Mouse (Mus musculus) WW6 (cell line): ENCODE data around the gene Sdk1.
A peak's percentile ranks its signal among the peaks of the same experiment; 100 is the strongest.

Source experiments
- DNase-seq: peaks from one replicate; pipeline ENCODE4 v3.0.0-alpha.2; 2013; ENCODE audit warnings: low read depth, low spot score

The Sdk1 gene

DNA sequence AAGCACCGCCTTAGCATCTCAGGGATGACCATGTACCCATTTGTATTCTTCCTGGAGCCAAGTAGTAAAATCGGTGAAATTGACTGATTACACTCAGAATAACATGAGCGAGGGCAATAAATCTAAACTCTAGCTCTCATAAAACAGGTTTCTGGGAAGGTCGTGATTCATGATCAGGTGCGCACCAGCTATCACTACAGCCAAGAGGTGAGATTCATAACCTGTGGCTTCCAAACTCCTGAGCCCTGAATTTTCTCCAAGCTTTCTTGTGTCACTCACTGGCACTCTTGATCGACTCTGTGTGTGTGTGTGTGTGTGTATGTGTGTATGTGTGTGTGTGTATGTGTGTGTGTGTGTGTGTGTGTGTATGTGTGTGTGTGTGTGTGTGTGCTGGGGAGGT, 522.8 kb downstream of the Sdk1 start:
- no peak for DNase-seq

DNA sequence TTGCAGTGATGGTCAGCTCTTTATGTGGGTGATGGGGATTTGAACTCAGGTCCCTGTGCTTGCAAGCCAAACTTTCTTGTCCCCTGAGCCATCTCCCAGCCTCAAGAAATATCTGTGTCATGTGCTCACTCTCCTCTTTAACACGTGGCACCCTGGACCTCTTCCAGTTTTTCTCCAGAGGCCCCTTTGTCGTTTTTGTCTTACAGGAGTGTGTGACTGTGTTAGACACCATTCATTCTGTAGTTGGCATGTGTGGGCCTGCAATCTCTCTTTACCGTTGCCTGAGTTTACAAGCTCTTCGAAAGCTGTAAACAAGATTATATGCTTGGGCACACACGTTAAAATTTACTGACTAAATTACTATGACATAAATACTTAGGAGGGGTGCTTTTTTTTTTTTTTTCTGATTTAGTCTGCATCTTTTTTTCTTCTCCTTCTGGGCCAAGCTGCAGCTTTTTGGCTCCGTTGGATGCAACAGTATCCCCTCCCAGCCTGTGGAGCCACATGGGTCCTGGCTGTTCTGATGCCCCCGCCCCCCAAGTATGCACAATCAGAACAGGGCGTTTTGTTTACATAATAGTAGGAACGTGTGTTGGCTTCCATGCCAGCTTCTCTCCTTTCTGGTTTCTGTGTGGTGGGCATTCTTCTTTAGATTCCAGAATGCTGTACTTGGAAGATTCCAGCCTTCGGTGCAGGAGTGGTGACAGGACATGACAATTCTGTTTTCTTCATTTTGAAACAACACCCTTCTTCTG, 527.6 kb downstream of the Sdk1 start:
- DNase-seq: no peak

DNA sequence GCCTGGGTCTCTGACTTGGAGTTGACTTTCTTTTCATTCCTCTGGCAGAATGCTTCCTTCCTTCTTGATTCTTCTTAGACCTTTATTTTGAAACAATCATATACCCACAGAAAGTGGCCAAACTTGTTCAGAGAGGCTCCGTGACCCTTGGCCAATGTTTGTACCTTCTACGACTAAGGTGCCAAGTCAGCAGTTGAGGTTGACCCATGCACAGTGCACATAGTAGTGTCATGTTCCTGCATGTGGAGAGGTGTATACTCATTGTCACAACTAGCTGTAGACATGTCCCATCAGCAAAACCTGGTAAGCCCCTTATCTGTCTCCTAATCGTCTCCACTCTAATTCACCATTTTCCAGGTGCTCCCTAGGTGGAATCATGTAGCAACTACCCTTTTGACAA, 530.2 kb downstream of the Sdk1 start:
- DNase-seq: no peak

DNA sequence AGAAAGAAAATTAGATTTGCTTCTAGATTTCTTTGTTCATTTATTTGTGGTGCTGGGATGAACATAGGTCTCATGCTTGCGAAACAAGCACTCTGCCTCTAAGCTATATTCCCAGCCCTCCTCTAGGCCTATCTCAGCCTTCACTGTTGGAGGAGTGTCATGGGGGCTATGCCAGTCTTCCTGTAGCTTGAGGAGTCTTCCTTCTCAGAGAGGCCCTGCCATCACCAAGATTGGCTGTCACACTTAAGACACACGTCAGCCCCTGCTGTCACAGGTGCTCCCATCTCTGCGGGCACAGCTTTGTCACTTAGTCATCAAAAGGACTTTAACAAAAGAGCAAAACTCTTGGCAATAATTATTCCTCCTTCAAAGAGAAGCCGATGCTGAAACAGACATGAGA, 536.9 kb downstream of the Sdk1 start:
- no peak for DNase-seq

DNA sequence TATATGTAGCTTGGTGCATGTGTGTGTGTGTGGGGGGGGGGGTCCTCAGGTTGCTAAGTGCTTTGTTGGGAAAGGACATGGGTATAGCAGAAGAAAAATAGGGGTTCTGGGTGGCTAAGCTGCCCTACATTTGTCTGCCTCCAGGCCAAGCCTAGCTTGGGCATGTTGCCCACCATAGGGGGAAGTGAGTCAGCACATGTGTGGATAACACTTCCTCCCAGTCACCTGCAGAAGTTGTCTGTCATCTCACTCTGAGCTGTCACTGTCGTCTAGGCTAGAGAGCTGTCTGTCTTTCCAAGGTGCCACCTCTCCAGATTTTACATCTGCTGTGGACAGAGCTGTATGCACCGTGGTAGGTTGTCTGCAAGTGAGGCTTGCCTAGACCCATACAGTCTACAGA, 539.9 kb downstream of the Sdk1 start:
- DNase-seq: no peak

DNA sequence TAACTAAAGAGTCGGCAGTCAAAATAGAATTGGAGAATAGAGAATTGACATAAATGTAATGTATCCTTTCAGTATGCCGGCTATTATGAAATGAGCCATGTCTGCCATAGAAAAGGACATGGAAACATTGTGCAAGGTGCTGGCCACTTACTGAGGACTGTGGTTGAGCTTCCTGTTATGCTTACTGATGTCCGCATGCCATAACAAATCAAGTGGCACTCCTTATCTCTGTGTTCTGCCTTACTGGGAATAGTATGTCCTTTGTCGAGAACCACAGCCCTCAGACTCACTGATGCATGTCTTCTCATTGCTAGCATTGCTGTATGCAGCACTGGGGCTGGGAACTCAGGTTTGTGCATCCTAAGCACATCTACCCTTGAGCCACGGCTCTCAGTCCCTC, 541.0 kb downstream of the Sdk1 start:
- no peak for DNase-seq

DNA sequence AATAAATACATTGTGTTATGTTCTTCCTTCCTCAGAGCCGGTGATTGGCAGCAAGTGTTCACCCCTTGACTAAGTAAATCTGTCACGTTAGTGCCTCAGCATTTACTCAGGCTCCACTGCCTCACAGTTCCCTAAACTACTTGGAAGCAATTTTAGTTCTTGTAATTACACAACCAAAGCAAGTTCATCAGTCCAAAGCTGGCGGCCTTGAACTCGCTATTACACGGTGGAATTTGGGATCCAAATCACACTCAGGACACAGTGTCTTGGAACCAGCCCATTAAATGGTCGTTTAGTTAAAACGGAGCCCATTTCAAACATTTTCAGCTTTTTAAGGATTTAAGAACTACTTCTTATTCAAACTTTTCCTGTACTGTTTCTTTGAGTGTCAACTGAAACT, 542.2 kb downstream of the Sdk1 start:
- DNase-seq: no peak

DNA sequence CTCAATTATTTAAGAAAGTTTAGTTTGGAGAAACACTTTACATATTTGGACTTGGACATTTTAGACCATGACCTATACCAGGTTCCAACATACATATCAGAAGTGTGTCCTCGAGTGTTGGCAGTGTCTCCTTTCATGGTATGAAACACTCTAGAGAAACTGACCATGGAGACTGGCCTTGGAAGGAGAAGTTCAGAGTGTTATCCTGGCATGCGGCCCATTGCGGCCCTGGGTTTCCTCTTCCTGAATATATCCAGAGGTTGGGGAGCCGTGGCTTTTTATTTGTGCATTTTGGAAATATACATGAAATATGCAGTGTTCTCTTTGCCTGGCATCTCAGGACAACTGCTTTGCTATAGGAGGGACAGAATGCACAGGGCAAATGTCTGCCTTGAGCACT, 552.6 kb downstream of the Sdk1 start:
- no peak for DNase-seq

DNA sequence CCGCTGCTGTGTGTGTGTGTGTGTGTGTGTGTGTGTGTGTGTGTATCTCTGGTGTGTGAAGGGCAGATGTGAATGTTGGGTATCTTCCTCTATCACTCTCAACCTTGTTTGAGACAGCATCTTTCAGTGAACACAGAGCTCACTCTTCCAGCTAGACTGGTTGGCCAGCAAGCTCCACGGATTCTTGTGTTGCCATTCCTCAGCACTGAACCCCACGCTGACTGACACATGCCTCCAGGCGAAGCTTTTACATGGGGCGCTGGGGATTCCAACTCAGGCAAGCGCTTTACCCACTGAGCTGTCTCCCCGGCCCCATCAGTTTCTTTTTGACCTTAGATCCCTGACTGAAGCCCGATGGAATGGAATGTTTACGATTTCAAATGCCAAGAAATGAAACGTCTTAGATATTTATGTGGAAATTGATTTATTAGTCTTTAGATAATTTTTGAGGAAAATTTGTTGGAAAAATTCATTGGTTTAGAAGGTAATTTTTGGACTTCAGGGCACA, 582.6 kb downstream of the Sdk1 start:
- no peak for DNase-seq

DNA sequence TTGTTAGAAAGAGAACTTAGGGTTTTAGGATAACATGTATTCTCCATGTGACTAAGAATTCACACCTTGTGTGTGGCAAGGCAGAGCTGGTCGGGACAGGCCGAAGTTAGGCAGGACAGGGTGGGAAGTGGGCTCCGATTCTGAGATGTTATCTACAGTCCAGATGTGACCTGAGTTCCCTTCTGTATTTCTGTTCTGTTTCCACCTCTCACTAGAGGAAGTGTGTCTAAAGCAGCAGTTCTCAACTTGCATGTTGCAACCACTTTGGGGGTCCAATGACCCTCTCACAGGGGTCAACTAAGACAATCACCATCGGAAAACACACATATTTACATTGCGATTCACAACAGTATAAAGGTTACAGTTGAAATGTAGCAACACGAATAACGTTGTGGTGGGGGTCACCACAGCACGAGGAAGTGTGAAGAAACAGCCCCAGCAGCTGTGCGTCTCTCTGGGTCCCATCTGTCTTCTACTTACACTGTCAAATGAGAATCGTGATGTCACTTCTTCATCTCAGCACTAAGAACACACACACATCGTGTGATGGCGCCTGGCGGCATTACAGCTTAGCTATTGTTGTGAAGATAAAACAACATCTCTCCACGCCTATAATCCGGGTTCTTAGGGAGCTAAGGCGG, 583.6 kb downstream of the Sdk1 start:
- no peak for DNase-seq

DNA sequence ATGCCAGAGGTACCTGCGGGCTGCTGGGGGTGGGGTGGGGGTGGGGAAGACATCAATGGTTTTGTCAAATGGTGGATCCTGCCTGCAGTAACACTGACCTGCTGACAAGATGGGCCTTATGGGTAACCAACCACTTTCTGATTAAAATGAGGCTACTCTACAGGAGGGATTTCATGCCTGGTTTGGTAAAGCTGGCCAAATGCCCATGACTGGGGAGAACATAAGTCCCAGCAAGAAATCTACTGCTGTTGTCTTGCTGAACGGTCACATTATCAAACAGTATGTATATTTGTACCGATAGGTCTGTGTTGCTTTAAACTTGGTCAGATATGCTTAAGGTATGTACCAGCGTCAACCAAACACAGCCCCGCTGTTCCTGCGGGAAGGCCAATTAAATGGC, 594.3 kb downstream of the Sdk1 start:
- no peak for DNase-seq

DNA sequence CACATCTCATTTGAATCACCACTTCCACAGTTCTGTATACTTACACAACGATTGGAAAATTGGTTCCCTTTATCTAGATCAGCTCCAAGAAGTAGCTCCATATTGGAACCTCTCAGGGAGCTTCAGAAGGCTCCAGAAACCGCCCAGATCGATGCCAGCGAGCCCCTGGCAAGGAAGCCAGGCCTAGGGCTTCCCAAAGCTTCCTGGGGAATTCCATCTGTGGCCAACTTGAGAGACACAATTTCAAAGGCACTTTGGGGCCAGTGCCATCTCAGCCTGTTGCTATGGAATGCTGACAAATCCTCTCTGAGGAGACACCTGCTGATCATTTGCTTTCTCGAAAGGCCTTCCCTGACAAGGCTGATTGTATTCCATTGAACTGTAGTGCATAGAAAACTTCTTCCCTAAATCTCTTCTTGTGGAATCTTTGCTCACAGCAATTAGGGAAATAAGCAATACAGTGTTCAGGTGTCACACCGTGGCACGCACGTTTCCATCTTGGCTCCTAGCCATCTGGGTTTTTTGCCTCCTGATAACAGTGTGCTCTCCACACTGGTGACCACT, 595.7 kb downstream of the Sdk1 start:
- no peak for DNase-seq

DNA sequence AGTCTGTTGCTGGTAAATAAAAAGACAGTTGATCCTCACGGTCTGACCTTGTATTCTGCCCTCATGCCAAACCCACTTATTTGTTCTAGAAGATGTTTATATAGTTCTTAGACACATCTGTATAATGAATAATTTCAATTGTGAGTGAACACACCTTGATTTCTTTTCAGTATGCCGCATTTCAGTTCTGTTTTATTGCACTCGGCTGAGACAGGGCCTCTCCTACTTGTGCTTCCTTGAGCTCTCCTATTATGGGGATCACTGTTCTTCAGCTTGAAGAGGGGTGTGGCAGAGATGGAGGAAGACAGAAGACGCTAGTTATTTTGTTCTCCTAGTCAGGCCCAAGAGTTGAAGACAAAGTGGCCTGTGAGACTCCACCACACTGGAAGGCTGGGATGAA, 603.4 kb downstream of the Sdk1 start:
- no peak for DNase-seq

DNA sequence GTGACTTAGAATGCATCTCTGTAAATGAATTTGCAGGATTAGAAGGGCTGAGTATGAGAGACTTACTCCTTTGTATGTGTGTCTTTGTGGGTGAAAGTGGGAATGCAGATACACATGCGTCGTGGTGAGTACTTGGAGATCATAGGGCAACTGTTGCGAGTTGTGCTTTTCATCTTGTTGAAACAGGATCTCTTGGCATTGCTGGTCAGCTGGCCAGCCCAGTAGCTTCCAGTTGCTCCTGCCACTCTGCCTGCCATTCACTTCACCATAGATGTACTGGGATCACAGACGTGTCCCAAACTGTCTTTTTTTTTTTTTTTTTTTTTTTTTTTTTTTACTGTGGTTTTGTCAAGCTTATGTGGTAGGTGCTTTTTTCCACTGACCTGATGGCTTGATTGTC, 606.4 kb downstream of the Sdk1 start:
- no peak for DNase-seq

DNA sequence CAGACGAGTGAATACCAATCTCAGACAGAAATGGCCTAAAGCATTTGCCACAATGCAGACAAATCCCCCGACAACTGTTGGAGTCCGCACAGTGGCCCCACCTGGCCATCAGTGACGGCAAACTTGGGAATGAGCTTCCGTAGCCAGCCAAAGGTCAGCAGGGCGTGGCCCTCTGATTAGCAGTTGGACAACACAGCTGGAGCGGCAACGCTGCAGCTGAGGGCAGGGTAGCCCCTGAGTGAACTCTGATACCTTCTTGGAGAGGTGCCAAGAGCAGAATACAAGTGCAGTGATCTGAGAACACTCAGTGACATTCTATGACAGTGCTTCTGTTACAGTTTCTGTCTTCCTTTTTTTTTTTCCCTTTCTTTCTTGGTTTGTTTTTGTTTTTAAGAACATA, 610.9 kb downstream of the Sdk1 start:
- DNase-seq: no peak

DNA sequence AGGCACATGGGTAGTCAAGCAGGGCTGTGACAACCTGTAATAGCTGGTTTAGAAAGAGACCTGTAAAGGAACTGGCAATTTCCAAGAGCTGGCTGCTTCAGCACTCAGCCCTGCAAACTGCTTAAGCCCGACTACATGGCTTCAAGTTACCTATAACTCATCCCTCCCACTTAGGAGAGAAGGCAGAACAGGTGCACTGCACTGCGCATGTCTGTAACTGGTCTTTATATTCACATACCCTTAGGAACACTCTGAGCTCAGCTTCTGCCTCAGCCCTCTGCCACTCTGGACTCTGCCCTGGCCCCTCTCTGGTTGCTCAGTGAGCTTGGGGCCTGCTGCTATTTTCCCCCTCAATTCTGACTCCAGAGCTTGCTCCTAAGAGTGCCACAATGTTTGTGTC, 615.2 kb downstream of the Sdk1 start:
- no peak for DNase-seq

DNA sequence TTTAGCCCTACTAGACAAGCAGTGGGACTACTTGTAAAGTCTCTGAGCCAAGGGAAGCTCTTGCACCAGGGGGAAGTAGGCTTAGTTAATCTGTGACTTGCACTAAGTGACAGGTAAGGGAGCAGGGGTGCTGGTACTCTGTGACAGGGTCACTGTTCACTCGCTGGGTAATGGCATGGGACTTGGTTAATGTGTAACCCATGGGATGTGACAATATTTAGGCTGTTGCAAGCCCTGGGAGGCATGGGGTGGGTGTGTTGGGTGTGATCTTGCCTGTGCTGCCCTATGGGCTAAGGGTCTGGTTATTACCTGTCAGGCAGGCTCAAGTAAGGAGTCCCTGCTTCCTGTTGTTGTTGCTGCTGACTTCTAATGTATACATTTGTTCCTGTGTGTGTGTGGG, 616.5 kb downstream of the Sdk1 start:
- DNase-seq: no peak

DNA sequence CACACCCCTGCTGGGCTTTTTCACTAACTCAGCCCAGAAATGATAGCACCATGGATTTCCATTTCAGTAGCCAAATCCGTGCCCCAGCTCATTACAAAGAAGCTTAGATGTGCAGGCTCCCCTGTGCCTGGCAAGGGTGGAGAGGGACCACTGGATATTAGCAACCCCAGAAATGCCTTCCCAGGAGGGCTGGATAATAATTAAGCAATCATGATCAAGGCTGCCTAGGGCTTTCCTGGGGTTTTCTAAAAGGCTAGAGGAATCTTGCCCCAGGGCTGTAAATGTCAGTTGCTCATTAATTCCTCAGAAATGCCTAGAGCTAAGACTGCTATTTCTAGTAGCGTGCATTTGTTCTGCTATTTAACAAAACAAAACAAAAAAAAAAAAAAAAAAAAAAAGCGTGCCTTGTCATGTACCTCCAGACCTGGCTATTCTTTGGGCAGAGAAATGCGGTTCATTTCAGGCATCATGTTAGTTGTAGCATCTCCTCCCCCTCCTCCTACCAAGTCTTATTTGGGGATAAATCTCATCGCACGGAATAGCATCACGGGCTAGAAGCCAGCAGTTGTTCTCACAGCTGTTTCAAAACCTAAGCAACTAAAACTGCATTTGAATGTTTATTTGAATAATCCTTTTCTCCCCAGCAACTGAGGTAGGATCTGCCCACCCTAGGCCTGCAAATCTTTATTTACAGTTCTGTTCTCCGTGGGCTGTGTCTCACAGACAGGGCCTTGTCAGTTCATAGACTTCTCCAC, 617.3 kb downstream of the Sdk1 start:
- DNase-seq: no peak

DNA sequence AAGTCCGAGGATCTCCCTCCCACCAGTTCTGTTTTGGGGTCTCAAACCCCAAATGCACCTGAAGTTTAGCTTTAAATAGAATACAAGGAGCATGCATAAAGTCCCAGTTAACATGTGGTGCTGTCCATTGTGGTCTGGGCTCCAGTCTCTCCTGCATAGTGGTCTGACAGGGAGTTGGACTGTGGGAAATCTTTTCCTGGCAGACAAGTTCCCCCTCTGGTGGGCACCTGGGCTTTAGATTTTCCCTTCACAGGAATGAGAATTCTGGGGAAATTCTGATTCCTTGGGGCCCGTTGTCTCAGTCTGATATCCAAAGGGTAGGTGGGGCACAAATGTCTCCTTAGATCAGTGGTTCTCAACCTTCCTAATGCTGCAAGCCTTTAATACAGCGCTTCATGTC, 624.8 kb downstream of the Sdk1 start:
- no peak for DNase-seq

DNA sequence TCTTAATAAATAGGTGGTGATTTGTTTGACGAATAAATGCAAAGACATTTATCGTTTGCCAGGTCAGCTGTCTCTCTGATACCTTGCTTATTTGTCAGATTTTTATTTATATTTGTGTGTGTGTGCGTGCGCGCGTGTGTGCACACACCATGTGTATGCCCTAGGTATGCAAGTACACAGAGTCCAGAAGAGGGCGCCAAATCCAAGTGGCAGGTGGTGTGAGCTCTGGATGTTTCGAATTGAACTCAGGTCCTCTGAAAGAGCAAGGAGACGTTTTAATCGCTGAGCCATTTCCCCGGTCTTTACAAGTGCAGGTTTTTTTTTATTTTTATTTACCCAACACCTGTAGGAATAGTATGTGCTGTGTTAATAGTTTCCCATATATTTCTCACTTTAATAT, 632.5 kb downstream of the Sdk1 start:
- DNase-seq: peak; percentile 5

DNA sequence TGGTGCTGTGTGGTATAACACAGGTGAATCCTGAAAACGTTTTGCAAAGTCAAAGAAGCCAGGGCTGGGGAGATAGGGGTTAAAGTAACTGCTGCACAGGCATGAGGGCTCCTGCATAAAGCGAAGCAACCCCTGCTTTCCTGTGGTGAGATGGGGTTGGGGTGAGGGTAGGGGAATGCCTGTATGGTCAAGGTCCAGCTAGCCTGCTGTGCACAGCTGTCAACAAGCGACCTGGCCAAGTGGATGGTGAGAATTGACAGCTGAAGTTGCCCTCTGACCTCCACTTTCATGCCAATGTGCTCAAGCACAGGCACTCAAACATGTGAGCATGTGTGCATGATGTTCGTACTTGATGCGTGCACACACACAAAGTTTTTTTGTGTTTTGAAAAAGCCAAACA, 639.4 kb downstream of the Sdk1 start:
- no peak for DNase-seq

DNA sequence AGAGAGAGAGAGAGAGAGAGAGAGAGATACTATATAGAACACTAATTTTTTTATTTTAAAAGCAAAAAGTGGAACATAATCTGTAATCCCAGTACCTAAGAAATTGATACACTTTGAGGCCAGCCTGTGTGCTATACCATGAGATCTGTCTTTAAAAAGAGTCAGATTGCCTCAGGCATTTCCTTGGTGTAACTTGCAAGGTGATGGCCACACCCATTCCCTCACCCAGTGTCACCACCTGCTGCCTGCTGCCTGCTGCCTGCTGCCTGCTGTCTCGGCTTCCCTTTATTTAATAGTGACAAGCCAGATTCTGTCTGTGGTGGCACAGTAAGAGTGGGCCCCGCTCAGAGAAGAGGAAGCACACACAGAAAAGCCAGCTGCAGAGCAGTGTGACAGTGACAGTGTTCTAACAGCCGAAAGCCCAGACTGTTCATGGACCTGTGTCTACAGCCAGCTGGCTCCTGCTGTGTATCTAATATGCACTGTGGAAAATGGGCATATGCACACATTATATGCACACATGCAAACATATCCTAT, 642.9 kb downstream of the Sdk1 start:
- DNase-seq: no peak
